Mouse (Mus musculus) forebrain, embryonic 15.5 days (tissue): ENCODE results near the gene Il10. TPM values are rescaled to one million over a fixed set of nuclear protein-coding genes. Genes with fewer than 3 reads are reported as not detected.

Experiments used
- ATAC-seq: fragments of 200-750 bp; cut with Nextera tagmentation; replicated peaks from 2 replicates; pipeline ENCODE4 v1.8.0; 2017; ENCODE audit warnings: mild to moderate bottlenecking, moderate TSS enrichment, moderate library complexity
- H3K27ac ChIP-seq: fragments of 300-500 bp; sonication (generic); replicated peaks from 2 replicates; pipeline ENCODE4 v1.5.1; 2015; ENCODE audit warnings: mild to moderate bottlenecking, inconsistent platforms
- H3K27me3 ChIP-seq: fragments of 300-500 bp; sonication (generic); 2 replicates; pipeline ENCODE4 v1.6.1; 2015; ENCODE audit warnings: inconsistent platforms
- H3K36me3 ChIP-seq: fragments of 300-500 bp; sonication (generic); 2 replicates; pipeline ENCODE4 v1.6.1; 2015; ENCODE audit warnings: mild to moderate bottlenecking, inconsistent platforms
- H3K4me1 ChIP-seq: fragments of 300-500 bp; sonication (generic); 2 replicates; pipeline ENCODE4 v1.6.1; 2015; ENCODE audit warnings: inconsistent platforms
- H3K4me2 ChIP-seq: fragments of 300-500 bp; sonication (generic); replicated peaks from 2 replicates; pipeline ENCODE4 v1.6.1; 2015; ENCODE audit warnings: mild to moderate bottlenecking, inconsistent platforms
- H3K4me3 ChIP-seq: fragments of 300-500 bp; sonication (generic); 2 replicates; pipeline ENCODE4 v1.5.1; 2015; ENCODE audit warnings: mild to moderate bottlenecking, inconsistent platforms
- H3K9ac ChIP-seq: fragments of 300-500 bp; sonication (generic); replicated peaks from 2 replicates; pipeline ENCODE4 v1.6.1; 2015; ENCODE audit warnings: mild to moderate bottlenecking, inconsistent platforms
- H3K9me3 ChIP-seq: fragments of 300-500 bp; sonication (generic); 2 replicates; pipeline ENCODE4 v1.6.1; 2016; ENCODE audit warnings: inconsistent platforms
- WGBS: fragments of 180-500 bp; shearing (Covaris S2); methylation state at CpG from one replicate; pipeline ENCODE4 v1.1.7; 2015; ENCODE audit warnings: mixed read lengths; 5-methylcytosine and 5-hydroxymethylcytosine counted together
- polyA plus RNA-seq: library from polyadenylated mRNA; unstranded; fragments of >200 nt; fragmentation: Nextera tagmentation; extraction: Ambion mirVana; gene quantifications from 2 replicates; pipeline ENCODE4 v1.2.1, GENCODE M21; 2015

Gene Il10
- not detected in 2 replicates for polyA plus RNA-seq

DNA sequence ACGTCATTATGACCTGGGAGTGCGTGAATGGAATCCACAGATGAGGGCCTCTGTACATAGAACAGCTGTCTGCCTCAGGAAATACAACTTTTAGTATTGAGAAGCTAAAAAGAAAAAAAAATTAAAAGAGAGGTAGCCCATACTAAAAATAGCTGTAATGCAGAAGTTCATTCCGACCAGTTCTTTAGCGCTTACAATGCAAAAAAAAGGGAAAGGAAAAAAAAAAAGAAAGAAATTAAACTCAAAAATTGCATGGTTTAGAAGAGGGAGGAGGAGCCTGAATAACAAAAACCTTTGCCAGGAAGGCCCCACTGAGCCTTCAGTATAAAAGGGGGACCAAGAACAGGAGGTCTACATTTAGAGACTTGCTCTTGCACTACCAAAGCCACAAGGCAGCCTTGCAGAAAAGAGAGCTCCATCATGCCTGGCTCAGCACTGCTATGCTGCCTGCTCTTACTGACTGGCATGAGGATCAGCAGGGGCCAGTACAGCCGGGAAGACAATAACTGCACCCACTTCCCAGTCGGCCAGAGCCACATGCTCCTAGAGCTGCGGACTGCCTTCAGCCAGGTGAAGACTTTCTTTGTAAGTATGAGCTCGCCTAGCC lies at the start of gene Il10:
Gene Il10, plus strand, starts transcription at position 354 of the 607 bp plus-strand sequence.
- Histone ChIP-seq H3K4me2 (no peak within 1 kb of the TSS), H3K9ac (no peak within 1 kb of the TSS), H3K27ac (no peak within 1 kb of the TSS), H3K27me3 (no peaks in the 10 kb centered on the region), H3K36me3 (no peaks in the 10 kb centered on the region), H3K9me3 (no peaks in the 10 kb centered on the region), H3K4me3 (no peak within 1 kb of the TSS), H3K4me1 (no peaks in the 10 kb centered on the region)
- 80% methylated on average over 8 of the region's 8 CpGs for WGBS
- no peak for ATAC-seq

DNA sequence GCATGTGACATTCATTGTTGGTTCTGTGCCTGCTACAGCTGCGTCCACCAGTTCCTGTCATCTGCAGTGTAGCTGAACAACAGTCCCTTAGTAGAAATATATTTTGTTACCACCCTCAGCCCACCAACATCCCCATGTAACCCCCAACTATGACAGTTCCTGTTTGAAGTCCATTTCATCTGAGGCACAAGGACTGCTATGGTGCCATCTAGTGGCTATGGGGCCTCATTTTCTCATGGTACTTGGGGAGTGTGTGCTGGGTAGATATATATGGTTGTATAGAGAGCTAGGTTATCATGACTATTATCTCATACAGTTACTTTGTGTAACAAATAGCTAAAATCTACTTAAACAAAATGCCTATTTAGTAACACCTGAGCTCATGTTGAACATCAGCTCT lies 40.2 kb upstream of the Il10 start:
- H3K9me3 ChIP-seq = no peaks in the 10 kb centered on the region
- no peak overlapping the region for H3K9ac ChIP-seq
- H3K4me1 ChIP-seq = no peaks in the 10 kb centered on the region
- WGBS = 54% methylated on average over 1 of the region's 1 CpGs
- no peak for ATAC-seq
- no peaks in the 10 kb centered on the region for H3K27me3 ChIP-seq
- H3K36me3 ChIP-seq = no peaks in the 10 kb centered on the region
- H3K27ac ChIP-seq = no peak overlapping the region
- H3K4me2 ChIP-seq = no peak overlapping the region
- H3K4me3 ChIP-seq = no peak overlapping the region

DNA sequence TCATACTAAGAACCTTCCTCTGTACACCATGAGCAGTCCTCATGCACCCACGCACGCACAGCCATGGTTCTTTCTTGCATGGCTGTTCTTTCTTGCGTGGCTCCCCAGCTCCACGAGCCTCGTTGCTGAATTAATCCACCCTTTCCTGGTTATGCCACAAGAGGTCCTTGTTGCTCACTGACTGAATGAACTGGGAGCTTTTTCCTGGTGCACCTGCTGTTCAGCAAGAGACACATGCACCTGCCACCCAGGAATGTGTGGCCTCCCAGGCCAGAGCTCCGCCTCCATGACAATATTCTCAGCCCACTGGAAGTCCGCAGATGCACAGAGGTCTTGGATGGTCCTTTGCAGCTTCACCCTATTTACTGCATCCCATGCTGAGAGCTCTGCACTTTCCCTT lies 35.2 kb upstream of the Il10 start:
- H3K4me1 ChIP-seq = no peaks in the 10 kb centered on the region

DNA sequence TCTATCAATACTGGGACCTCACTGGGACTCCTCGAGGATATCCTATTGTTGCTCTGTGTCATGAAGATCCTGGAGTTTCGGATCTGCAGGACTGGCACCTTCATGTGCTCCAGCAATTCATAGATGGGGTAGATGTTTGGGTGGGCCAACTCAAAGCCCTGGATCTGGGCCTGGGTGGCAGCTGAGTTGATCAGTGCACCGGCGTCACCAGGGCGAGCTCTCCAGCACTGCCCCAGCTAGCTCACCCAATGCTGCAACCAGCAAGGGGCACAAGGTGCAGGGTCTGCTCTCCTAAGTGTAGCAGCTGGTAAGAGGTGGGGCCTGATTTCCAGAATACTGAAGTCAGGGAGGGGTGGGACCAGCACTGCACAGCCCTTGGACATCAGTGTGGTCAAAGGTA lies 32.6 kb upstream of the Il10 start:
- no peak overlapping the region for H3K9ac ChIP-seq
- no peaks in the 10 kb centered on the region for H3K36me3 ChIP-seq
- no peak overlapping the region for H3K4me2 ChIP-seq
- no peak for ATAC-seq
- no peaks in the 10 kb centered on the region for H3K4me1 ChIP-seq
- H3K4me3 ChIP-seq = no peak overlapping the region
- H3K27me3 ChIP-seq = no peaks in the 10 kb centered on the region
- H3K9me3 ChIP-seq = no peaks in the 10 kb centered on the region
- WGBS = 88% methylated on average over 5 of the region's 5 CpGs
- H3K27ac ChIP-seq = no peak overlapping the region

More for the DNA sequence above, 35.2 kb upstream of the Il10 start:
- Histone ChIP-seq H3K27me3 (no peaks in the 10 kb centered on the region), H3K36me3 (no peaks in the 10 kb centered on the region), H3K9ac (no peak overlapping the region), H3K4me2 (no peak overlapping the region), H3K9me3 (no peaks in the 10 kb centered on the region), H3K27ac (no peak overlapping the region), H3K4me3 (no peak overlapping the region)
- WGBS = 61% methylated on average over 7 of the region's 7 CpGs
- no peak for ATAC-seq

DNA sequence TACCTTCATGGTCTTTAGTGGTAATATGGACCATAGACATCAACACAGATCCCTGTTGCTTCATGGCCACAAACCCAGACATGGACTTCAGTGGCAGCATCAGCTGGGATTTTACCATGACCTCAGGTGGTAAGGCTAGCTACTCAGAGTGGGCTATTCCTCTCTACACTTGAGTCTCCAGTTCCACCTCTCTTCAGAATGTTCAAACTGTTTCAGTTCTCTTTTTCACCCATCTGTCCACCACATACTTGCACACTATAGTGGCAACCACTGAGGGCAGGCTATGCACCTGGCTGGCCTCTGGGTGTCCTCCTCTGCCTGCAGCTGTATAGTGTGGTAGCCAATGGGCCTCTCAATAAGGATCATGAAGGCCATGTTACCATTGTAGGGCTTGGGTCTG lies 32.2 kb upstream of the Il10 start:
- no peaks in the 10 kb centered on the region for H3K4me1 ChIP-seq
- H3K9me3 ChIP-seq = no peaks in the 10 kb centered on the region
- no peak for ATAC-seq
- no peak overlapping the region for H3K4me2 ChIP-seq
- no peak overlapping the region for H3K9ac ChIP-seq
- no peak overlapping the region for H3K27ac ChIP-seq
- H3K36me3 ChIP-seq = no peaks in the 10 kb centered on the region
- H3K27me3 ChIP-seq = no peaks in the 10 kb centered on the region
- no peak overlapping the region for H3K4me3 ChIP-seq

DNA sequence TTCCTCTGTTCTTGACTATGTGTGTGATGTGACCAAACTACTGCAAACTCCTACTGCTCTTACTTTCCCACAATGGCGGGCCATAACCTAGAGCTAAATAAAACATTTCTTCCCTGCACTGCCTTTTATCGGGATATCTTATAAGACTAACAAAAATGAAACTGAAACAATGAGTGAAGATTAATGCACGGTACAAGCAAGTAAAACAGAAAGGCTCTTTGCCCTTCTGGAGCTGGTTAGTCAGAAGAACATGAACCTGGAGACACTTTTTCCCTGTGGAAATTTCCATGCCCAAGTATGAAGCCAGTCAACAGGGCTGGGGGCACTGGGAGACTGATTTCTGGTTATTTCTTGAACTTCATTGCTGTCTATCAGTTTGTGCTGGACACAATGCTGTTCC lies 30.3 kb upstream of the Il10 start:
- Histone ChIP-seq H3K4me3 (no peak overlapping the region), H3K9ac (no peak overlapping the region), H3K27ac (no peak overlapping the region), H3K36me3 (no peaks in the 10 kb centered on the region), H3K9me3 (no peaks in the 10 kb centered on the region), H3K4me2 (no peak overlapping the region), H3K27me3 (no peaks in the 10 kb centered on the region), H3K4me1 (no peaks in the 10 kb centered on the region)
- WGBS = 88% methylated on average over 3 of the region's 3 CpGs
- ATAC-seq = no peak

DNA sequence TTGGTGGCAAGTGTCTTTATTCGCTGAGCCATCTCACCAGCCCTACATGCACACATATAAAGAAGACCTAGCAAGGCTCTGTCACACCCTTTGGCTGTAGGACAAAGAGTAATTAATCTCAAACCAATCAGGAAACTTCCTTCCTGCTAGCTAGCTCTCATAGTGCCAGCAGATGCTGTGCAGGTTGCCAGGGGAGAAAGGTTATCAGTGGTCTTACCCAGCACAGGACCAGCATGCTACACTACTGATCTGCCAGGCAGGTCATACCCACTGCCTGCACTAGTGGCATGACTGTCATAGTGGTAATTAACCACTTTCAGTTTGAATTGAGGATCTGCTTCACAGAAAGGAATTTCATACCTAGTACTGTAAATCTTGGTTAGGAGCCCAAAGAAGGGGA lies 29.2 kb upstream of the Il10 start:
- no peak overlapping the region for H3K4me2 ChIP-seq
- WGBS = 88% methylated on average over 1 of the region's 1 CpGs
- no peak overlapping the region for H3K27ac ChIP-seq
- no peaks in the 10 kb centered on the region for H3K4me1 ChIP-seq
- H3K9me3 ChIP-seq = no peaks in the 10 kb centered on the region
- H3K9ac ChIP-seq = no peak overlapping the region
- no peaks in the 10 kb centered on the region for H3K36me3 ChIP-seq
- no peak for ATAC-seq
- H3K4me3 ChIP-seq = no peak overlapping the region
- H3K27me3 ChIP-seq = no peaks in the 10 kb centered on the region

DNA sequence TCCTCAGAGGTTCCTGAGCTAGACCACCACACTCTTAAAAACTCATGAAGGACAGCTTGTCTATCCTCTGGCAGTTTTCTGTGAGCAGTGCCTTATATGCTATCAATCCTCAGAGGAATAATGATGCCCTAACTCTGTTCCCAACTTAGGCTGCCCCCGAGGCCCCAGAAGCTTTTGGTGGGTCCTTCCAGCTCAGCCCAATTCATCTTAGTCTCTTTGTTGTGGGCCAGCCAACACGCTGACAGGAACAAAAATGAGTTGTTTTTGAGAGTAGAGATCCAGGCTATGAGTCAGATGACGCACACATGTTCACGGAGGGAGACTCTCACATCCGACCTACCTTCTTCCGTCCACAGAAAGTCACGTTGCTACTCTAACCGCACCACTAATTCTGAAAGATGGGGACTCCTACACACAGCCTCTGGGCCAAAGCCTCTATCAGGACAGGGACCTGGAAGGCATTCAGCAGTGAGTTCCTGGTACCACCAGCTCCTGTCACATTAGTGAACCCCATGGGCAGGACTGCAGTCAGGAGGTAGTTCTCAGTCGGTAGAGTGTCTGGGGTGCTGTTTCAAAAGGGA lies 26.0 kb upstream of the Il10 start:
- Histone ChIP-seq H3K9me3 (no peaks in the 10 kb centered on the region), H3K4me3 (no peak overlapping the region), H3K4me2 (no peak overlapping the region), H3K4me1 (no peaks in the 10 kb centered on the region), H3K27ac (no peak overlapping the region), H3K36me3 (no peaks in the 10 kb centered on the region), H3K27me3 (no peaks in the 10 kb centered on the region), H3K9ac (no peak overlapping the region)
- ATAC-seq = no peak
- WGBS = 88% methylated on average over 9 of the region's 9 CpGs

DNA sequence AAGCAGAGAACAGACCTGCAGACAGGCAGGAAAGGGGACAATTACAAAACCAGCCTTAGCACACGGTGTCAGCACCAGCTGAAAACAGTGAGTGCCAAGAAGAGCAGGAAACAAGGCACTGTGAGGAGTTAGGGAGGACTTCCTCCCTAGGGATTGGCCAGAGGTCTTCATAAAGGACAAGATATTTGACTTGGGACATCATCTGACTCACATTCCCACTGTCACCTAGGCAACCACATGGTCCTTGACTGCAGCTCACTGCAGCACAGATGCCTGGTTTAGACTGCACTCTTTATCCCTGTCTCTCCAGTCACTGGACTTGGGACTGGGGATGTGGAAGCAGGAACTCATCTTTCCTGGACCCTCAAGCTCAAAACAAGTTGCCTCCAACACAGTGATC lies 24.1 kb upstream of the Il10 start:
- H3K4me3 ChIP-seq = no peak overlapping the region
- no peaks in the 10 kb centered on the region for H3K4me1 ChIP-seq
- H3K27ac ChIP-seq = no peak overlapping the region
- no peaks in the 10 kb centered on the region for H3K27me3 ChIP-seq
- WGBS = 85% methylated on average over 1 of the region's 1 CpGs
- no peak overlapping the region for H3K9ac ChIP-seq
- no peaks in the 10 kb centered on the region for H3K9me3 ChIP-seq
- H3K4me2 ChIP-seq = no peak overlapping the region
- no peaks in the 10 kb centered on the region for H3K36me3 ChIP-seq
- no peak for ATAC-seq

DNA sequence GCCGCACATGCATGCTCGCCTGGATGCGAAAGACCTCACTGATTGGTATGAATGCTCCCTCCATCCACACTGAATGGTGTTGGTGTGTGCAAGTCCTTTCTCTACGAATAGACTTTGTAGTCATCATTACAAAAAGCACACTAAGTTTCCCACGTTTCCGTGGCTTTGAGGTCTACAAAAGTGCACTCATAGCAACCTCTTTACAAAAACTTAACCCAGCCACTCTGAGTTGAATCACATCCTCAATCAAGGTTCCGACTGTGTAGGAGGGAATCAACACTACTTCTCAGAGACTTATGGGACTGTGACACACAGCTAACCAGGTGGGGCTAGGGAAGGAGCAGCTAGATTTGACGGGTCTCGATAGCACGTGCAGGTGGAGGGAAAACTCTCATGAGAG lies 23.3 kb upstream of the Il10 start:
- no peak overlapping the region for H3K4me2 ChIP-seq
- H3K4me3 ChIP-seq = no peak overlapping the region
- no peak for ATAC-seq
- H3K4me1 ChIP-seq = no peaks in the 10 kb centered on the region
- H3K9me3 ChIP-seq = no peaks in the 10 kb centered on the region
- no peaks in the 10 kb centered on the region for H3K36me3 ChIP-seq
- no peaks in the 10 kb centered on the region for H3K27me3 ChIP-seq
- no peak overlapping the region for H3K27ac ChIP-seq
- WGBS = 89% methylated on average over 10 of the region's 10 CpGs
- H3K9ac ChIP-seq = no peak overlapping the region

DNA sequence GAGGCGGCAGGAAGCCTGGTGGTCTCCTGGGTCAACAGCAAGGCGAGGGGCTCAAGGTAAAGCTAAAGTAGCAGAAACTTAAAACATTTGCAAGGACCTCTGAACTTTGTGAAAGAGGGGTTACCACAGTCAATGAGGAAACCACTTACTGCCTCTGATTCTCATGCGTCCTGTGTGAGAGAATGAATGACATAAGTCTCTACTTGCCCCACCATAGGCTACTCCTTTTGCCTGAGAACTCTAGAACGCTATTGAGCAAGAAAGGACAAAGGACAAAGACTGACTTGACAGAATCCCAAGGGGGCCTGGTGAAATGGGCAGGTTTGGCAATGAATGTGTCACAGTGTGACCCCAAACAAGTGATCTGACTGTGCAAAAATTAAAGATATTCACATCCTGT lies 22.2 kb upstream of the Il10 start:
- H3K27ac ChIP-seq = no peak overlapping the region
- no peaks in the 10 kb centered on the region for H3K4me1 ChIP-seq
- no peaks in the 10 kb centered on the region for H3K36me3 ChIP-seq
- H3K9me3 ChIP-seq = no peaks in the 10 kb centered on the region
- H3K4me2 ChIP-seq = no peak overlapping the region
- H3K27me3 ChIP-seq = no peaks in the 10 kb centered on the region
- no peak overlapping the region for H3K9ac ChIP-seq
- WGBS = 87% methylated on average over 4 of the region's 4 CpGs
- no peak overlapping the region for H3K4me3 ChIP-seq
- ATAC-seq = no peak

DNA sequence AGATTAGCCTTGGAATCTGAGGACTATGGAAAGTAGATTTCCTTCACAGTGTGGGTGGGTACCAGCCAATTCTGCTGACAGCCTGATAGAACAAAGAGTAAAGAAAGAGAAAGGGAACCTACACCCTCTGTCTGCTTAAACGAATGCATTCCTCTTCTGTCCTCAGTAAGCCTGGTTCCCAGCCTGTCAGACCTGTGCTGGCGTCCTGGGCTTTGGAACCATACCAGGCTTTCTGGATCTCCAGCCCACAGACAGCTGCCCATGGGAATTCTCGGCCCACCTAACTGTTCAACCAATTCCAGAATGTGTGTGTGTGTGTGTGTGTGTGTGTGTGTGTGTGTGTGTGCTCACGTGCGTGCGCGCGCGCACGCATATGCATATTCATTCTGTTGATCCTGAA lies 21.3 kb upstream of the Il10 start:
- WGBS = 87% methylated on average over 10 of the region's 10 CpGs
- H3K27ac ChIP-seq = no peak overlapping the region
- H3K9me3 ChIP-seq = no peaks in the 10 kb centered on the region
- H3K27me3 ChIP-seq = no peaks in the 10 kb centered on the region
- no peak for ATAC-seq
- H3K4me1 ChIP-seq = no peaks in the 10 kb centered on the region
- H3K36me3 ChIP-seq = no peaks in the 10 kb centered on the region
- no peak overlapping the region for H3K4me3 ChIP-seq
- H3K4me2 ChIP-seq = no peak overlapping the region
- no peak overlapping the region for H3K9ac ChIP-seq

DNA sequence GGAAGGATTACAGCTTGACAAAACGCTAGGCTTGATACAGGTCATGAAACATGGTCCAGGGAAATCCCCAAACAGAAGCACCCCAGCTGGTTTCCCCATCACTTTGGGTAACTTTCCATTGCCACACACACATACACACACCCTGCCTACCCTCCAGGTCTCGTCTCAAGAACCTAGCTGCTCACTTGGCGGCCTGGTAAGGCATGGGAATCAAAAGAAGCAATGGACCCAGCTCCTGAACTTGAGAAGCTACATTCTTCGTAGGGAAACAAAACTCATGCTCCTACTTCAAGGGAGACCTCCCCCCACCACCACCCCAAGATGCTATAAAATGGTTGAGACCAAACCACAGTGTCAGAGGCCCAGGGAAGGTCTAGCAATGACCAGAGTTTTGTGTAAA lies 19.9 kb upstream of the Il10 start:
- 85% methylated on average over 4 of the region's 4 CpGs for WGBS
- no peak overlapping the region for H3K4me2 ChIP-seq

More for the DNA sequence above, 19.9 kb upstream of the Il10 start:
- no peak for ATAC-seq
- no peaks in the 10 kb centered on the region for H3K4me1 ChIP-seq
- no peaks in the 10 kb centered on the region for H3K9me3 ChIP-seq
- H3K36me3 ChIP-seq = no peaks in the 10 kb centered on the region
- H3K27ac ChIP-seq = no peak overlapping the region
- no peak overlapping the region for H3K4me3 ChIP-seq
- H3K27me3 ChIP-seq = no peaks in the 10 kb centered on the region
- no peak overlapping the region for H3K9ac ChIP-seq
